Mouse (Mus musculus) neutrophil, adult 5-6 weeks (primary cell): ENCODE data around the gene Mapkapk2. TPM values are rescaled to one million over a fixed set of nuclear protein-coding genes. Genes with fewer than 3 reads are reported as not detected.

Experiments used
- ATAC-seq: fragments of 151-379, 151-347 bp; 2 replicates; pipeline ENCODE4 v1.8.0; 2017; ENCODE audit warnings: mild to moderate bottlenecking, moderate TSS enrichment; ENCODE audit not compliant: insufficient number of reproducible peaks, poor library complexity, low FRiP score, severe bottlenecking; ENCODE audit errors: extremely low read depth
- total RNA-seq: library from RNA; stranded (forward); fragments of 200-1000 nt; gene quantifications from 2 replicates; pipeline ENCODE4 v1.2.3, GENCODE M21; 2017

The Mapkapk2 gene
- total RNA-seq, 1 experiment from 2014 or later, result 103 TPM

GRCm38 (mm10) chr1:131116430-131117011, 18.9 kb upstream of the Mapkapk2 start:
- no peak for ATAC-seq

GRCm38 (mm10) chr1:131115932-131116331, 18.3 kb upstream of the Mapkapk2 start:
- peak; percentile 76 for ATAC-seq

- 0 out of 2 replicates have a peak, but pooled peaks have one; percentile 13 for ATAC-seq
Observed at GRCm38 (mm10) chr1:131112576-131112975, 14.9 kb upstream of the Mapkapk2 start.

GRCm38 (mm10) chr1:131110525-131111106, 13.0 kb upstream of the Mapkapk2 start:
- peak; percentile 71 for ATAC-seq

GRCm38 (mm10) chr1:131107575-131108308, 10.1 kb upstream of the Mapkapk2 start:
- ATAC-seq, result no peak

- peak; percentile 81 for ATAC-seq
Observed at GRCm38 (mm10) chr1:131103776-131104424, 6.3 kb upstream of the Mapkapk2 start.

- no peak for ATAC-seq
Observed at GRCm38 (mm10) chr1:131100808-131101207, 3.2 kb upstream of the Mapkapk2 start.

GRCm38 (mm10) chr1:131096803-131097699, 575 bp downstream of the Mapkapk2 start:
- ATAC-seq, result peak; percentile 68

GRCm38 (mm10) chr1:131096132-131096695, 1.4 kb downstream of the Mapkapk2 start:
- no peak for ATAC-seq

- ATAC-seq, result no peak
Observed at GRCm38 (mm10) chr1:131095574-131095973, 2.1 kb downstream of the Mapkapk2 start.

GRCm38 (mm10) chr1:131093889-131094288, 3.7 kb downstream of the Mapkapk2 start:
- no peak for ATAC-seq

GRCm38 (mm10) chr1:131092846-131093245, 4.8 kb downstream of the Mapkapk2 start:
- ATAC-seq, result no peak

GRCm38 (mm10) chr1:131092173-131092572, 5.5 kb downstream of the Mapkapk2 start:
- ATAC-seq, result peak; percentile 23; the same call in 1 of the 2 replicates

- no peak for ATAC-seq
Observed at GRCm38 (mm10) chr1:131091481-131091880, 6.1 kb downstream of the Mapkapk2 start.

GRCm38 (mm10) chr1:131090877-131091276, 6.7 kb downstream of the Mapkapk2 start:
- ATAC-seq, result no peak

GRCm38 (mm10) chr1:131090261-131090660, 7.4 kb downstream of the Mapkapk2 start:
- peak; percentile 10; the same call in 1 of the 2 replicates for ATAC-seq

GRCm38 (mm10) chr1:131089525-131090127, 8.0 kb downstream of the Mapkapk2 start:
- ATAC-seq, result peak; percentile 56

- no peak for ATAC-seq
Observed at GRCm38 (mm10) chr1:131088547-131088946, 9.1 kb downstream of the Mapkapk2 start.
